ENCODE assay signal across 10 mouse cellular contexts in genomic region chr7:25703793-25704494, GRCm38 (mm10). TPM values are rescaled to one million over a fixed set of nuclear protein-coding genes. Genes with fewer than 3 reads are reported as not detected.
DNase-seq lines count a peak whose midpoint lies in the region; ATAC-seq lines count a peak whose summit lies in the region.
"Had no signal": no experiment of that assay in that cellular context is flagged by ENCODE, and none has a peak within 500 bp of the region (broad histone marks: within the 10 kb centered on the region; RNA-seq: fewer than 3 reads in every experiment).

No protein-coding gene starts in this region.

- peaks cover 15% of the 10 kb centered on the region for H3K9me3 ChIP-seq in hindbrain, embryonic 10.5 days
- no peaks in the 10 kb centered on the region for H3K9me3 ChIP-seq in hindbrain, embryonic 11.5 days (ENCODE audit: control insufficient read depth, low read length)
- H3K9me3 ChIP-seq in heart, embryonic 13.5 days: peaks cover 6% of the 10 kb centered on the region
- peaks cover 5% of the 10 kb centered on the region for H3K9me3 ChIP-seq in liver, embryonic 16.5 days (replicated peaks; ENCODE audit: control insufficient read depth, low read length)
- H3K9me3 ChIP-seq: limb, embryonic 15.5 days had no signal

- H3K27ac ChIP-seq in hindbrain, embryonic 10.5 days: 0 out of 2 replicates have a peak overlapping the region, but pooled peaks have one; percentile 23
- H3K27ac ChIP-seq in hindbrain, embryonic 11.5 days (ENCODE audit: low read depth, low read length): no peak overlapping the region
- peak overlapping the region; percentile 50 for H3K27ac ChIP-seq in brown adipose tissue, adult 24 weeks (replicated peaks; ENCODE audit: low read depth, low read length)
- 0 out of 2 replicates have a peak overlapping the region, but pooled peaks have one; percentile 13 for H3K27ac ChIP-seq in heart, embryonic 13.5 days (replicated peaks)
- 0 out of 2 replicates have a peak overlapping the region, but pooled peaks have one; percentile 20 for H3K27ac ChIP-seq in liver, embryonic 16.5 days (ENCODE audit: low read length)
- H3K27ac ChIP-seq: limb, embryonic 15.5 days had no signal

- H3K9ac ChIP-seq in hindbrain, embryonic 11.5 days (ENCODE audit: low read depth, low read length): no peak overlapping the region
- H3K9ac ChIP-seq in heart, embryonic 13.5 days: peak overlapping the region; percentile 62; the same call in 1 of the 2 replicates
- H3K9ac ChIP-seq in liver, embryonic 16.5 days (ENCODE audit: low read depth, low read length): no peak overlapping the region
- H3K9ac ChIP-seq: limb, embryonic 15.5 days had no signal

- ATAC-seq in hindbrain, embryonic 11.5 days (ENCODE audit: low FRiP score): no peak
- no peak for ATAC-seq in heart, embryonic 13.5 days (ENCODE audit: extremely low read depth, insufficient number of reproducible peaks, low FRiP score, low TSS enrichment)
- peak; percentile 70 for ATAC-seq in liver, embryonic 16.5 days (ENCODE audit: low read depth)
- ATAC-seq in frontal cortex, adult (ENCODE audit: low TSS enrichment): no peak; the same call in 1 of the 2 replicates

- WGBS in hindbrain, embryonic 10.5 days: 18% methylated on average over 10 of the region's 10 CpGs
- 18% methylated on average over 10 of the region's 10 CpGs for WGBS in hindbrain, embryonic 11.5 days
- WGBS in heart, embryonic 13.5 days: 17% methylated on average over 10 of the region's 10 CpGs
- 67% methylated on average over 10 of the region's 10 CpGs for WGBS in liver, embryonic 16.5 days (ENCODE audit: insufficient replicate concordance)

- no peak for DNase-seq in hindbrain, embryonic 10.5 days (ENCODE audit: low spot score)
- DNase-seq in hindbrain, embryonic 11.5 days (ENCODE audit: low spot score): no peak
- DNase-seq in right cerebral cortex, postnatal 14 days: no peak
- no peak for DNase-seq in urinary bladder, postnatal 36 days (ENCODE audit: low spot score in 2 of 2)
- DNase-seq: right cerebral cortex, postnatal 25 days had no signal

- no peaks in the 10 kb centered on the region for H3K36me3 ChIP-seq in hindbrain, embryonic 10.5 days
- no peaks in the 10 kb centered on the region for H3K36me3 ChIP-seq in hindbrain, embryonic 11.5 days (ENCODE audit: control insufficient read depth, insufficient read depth, low read length)
- H3K36me3 ChIP-seq in heart, embryonic 13.5 days: peaks cover 29% of the 10 kb centered on the region
- H3K36me3 ChIP-seq in liver, embryonic 16.5 days (ENCODE audit: control insufficient read depth, insufficient read depth): peaks cover 23% of the 10 kb centered on the region

- H3K4me1 ChIP-seq in hindbrain, embryonic 10.5 days (replicated peaks): peaks cover 35% of the 10 kb centered on the region
- H3K4me1 ChIP-seq in hindbrain, embryonic 11.5 days (replicated peaks; ENCODE audit: control insufficient read depth, insufficient read depth, low read length): no peaks in the 10 kb centered on the region
- peaks cover 37% of the 10 kb centered on the region for H3K4me1 ChIP-seq in brown adipose tissue, adult 24 weeks (ENCODE audit: control insufficient read depth, insufficient read depth, insufficient read length, low read length)
- H3K4me1 ChIP-seq in heart, embryonic 13.5 days: peaks cover 49% of the 10 kb centered on the region
- H3K4me1 ChIP-seq in liver, embryonic 16.5 days (ENCODE audit: control insufficient read depth, low read depth, low read length): peaks cover 34% of the 10 kb centered on the region

- peaks cover 25% of the 10 kb centered on the region for H3K27me3 ChIP-seq in hindbrain, embryonic 10.5 days (ENCODE audit: insufficient read depth, poor library complexity, severe bottlenecking)
- no peaks in the 10 kb centered on the region for H3K27me3 ChIP-seq in hindbrain, embryonic 11.5 days (ENCODE audit: control insufficient read depth, insufficient read depth, low read length)
- H3K27me3 ChIP-seq in heart, embryonic 13.5 days (replicated peaks): no peaks in the 10 kb centered on the region
- H3K27me3 ChIP-seq in liver, embryonic 16.5 days (ENCODE audit: control insufficient read depth, insufficient read depth, low read depth, low read length): no peaks in the 10 kb centered on the region

- H3K4me3 ChIP-seq in hindbrain, embryonic 10.5 days: peak overlapping the region; percentile 55
- no peak overlapping the region for H3K4me3 ChIP-seq in hindbrain, embryonic 11.5 days (ENCODE audit: low read depth, low read length)
- no peak overlapping the region for H3K4me3 ChIP-seq in brown adipose tissue, adult 24 weeks (ENCODE audit: insufficient read depth, low read depth, low read length)
- H3K4me3 ChIP-seq in heart, embryonic 13.5 days: peak overlapping the region; percentile 33; the same call in 1 of the 2 replicates
- H3K4me3 ChIP-seq in liver, embryonic 16.5 days (ENCODE audit: low read depth, low read length): peak overlapping the region; percentile 7

- H3K4me2 ChIP-seq in hindbrain, embryonic 11.5 days (replicated peaks; ENCODE audit: low read depth, low read length): no peak overlapping the region
- peak overlapping the region; percentile 68 for H3K4me2 ChIP-seq in heart, embryonic 13.5 days
- peak overlapping the region; percentile 10 for H3K4me2 ChIP-seq in liver, embryonic 16.5 days (ENCODE audit: low read depth, low read length)

RNA-seq across cellular contexts. Expression of gene Ccdc97, which starts 14.9 kb away (rescaled TPM):
- 32.4 and 44.0 TPM in 2 replicates for polyA plus RNA-seq in hindbrain, embryonic 10.5 days (2016; fragmentation: Nextera tagmentation; extraction: Ambion mirVana)
- 30.5 and 33.7 TPM in 2 replicates for polyA plus RNA-seq in hindbrain, embryonic 11.5 days (2014; fragmentation: Nextera tagmentation; extraction: Ambion mirVana)
- 16.9 and 17.0 TPM in 2 replicates for polyA plus RNA-seq in brown adipose tissue, adult 24 weeks (2012; ENCODE audit: insufficient read depth, insufficient read length, missing spikeins)
- polyA plus RNA-seq in heart, embryonic 13.5 days (2015; fragmentation: Nextera tagmentation; extraction: Ambion mirVana): 19.7 and 22.1 TPM in 2 replicates
- 8.5 and 11.9 TPM in 2 replicates for polyA plus RNA-seq in liver, embryonic 16.5 days (2015; fragmentation: Nextera tagmentation; extraction: Ambion mirVana)

RNA-seq across cellular contexts. Expression of gene Tgfb1, which starts 17.1 kb away (rescaled TPM):
- 0.81 and 2.1 TPM in 2 replicates for polyA plus RNA-seq in hindbrain, embryonic 10.5 days (2016; fragmentation: Nextera tagmentation; extraction: Ambion mirVana)
- polyA plus RNA-seq in hindbrain, embryonic 11.5 days (2014; fragmentation: Nextera tagmentation; extraction: Ambion mirVana): 1.0 and 1.1 TPM in 2 replicates
- 11.7 and 13.2 TPM in 2 replicates for polyA plus RNA-seq in brown adipose tissue, adult 24 weeks (2012; ENCODE audit: insufficient read depth, insufficient read length, missing spikeins)
- 4.3 TPM in 2 replicates for polyA plus RNA-seq in heart, embryonic 13.5 days (2015; fragmentation: Nextera tagmentation; extraction: Ambion mirVana)
- polyA plus RNA-seq in liver, embryonic 16.5 days (2015; fragmentation: Nextera tagmentation; extraction: Ambion mirVana): 3.1 and 4.1 TPM in 2 replicates

RNA-seq across cellular contexts. Expression of gene B9d2, which starts 23.4 kb away (rescaled TPM):
- 38.3 and 44.6 TPM in 2 replicates for polyA plus RNA-seq in hindbrain, embryonic 10.5 days (2016; fragmentation: Nextera tagmentation; extraction: Ambion mirVana)
- polyA plus RNA-seq in hindbrain, embryonic 11.5 days (2014; fragmentation: Nextera tagmentation; extraction: Ambion mirVana): 33.1 and 34.8 TPM in 2 replicates
- polyA plus RNA-seq in brown adipose tissue, adult 24 weeks (2012; ENCODE audit: insufficient read depth, insufficient read length, missing spikeins): 8.8 and 10.9 TPM in 2 replicates
- polyA plus RNA-seq in heart, embryonic 13.5 days (2015; fragmentation: Nextera tagmentation; extraction: Ambion mirVana): 30.8 and 32.8 TPM in 2 replicates
- 20.1 and 21.0 TPM in 2 replicates for polyA plus RNA-seq in liver, embryonic 16.5 days (2015; fragmentation: Nextera tagmentation; extraction: Ambion mirVana)

RNA-seq across cellular contexts. Expression of gene Tmem91, which starts 29.0 kb away (rescaled TPM):
- 3.1 and 3.2 TPM in 2 replicates for polyA plus RNA-seq in hindbrain, embryonic 10.5 days (2016; fragmentation: Nextera tagmentation; extraction: Ambion mirVana)
- 1.6 and 2.2 TPM in 2 replicates for polyA plus RNA-seq in hindbrain, embryonic 11.5 days (2014; fragmentation: Nextera tagmentation; extraction: Ambion mirVana)
- not detected in 2 replicates for polyA plus RNA-seq in brown adipose tissue, adult 24 weeks (2012; ENCODE audit: insufficient read depth, insufficient read length, missing spikeins)
- 1.4 and 1.5 TPM in 2 replicates for polyA plus RNA-seq in heart, embryonic 13.5 days (2015; fragmentation: Nextera tagmentation; extraction: Ambion mirVana)
- polyA plus RNA-seq in liver, embryonic 16.5 days (2015; fragmentation: Nextera tagmentation; extraction: Ambion mirVana): 0.78 and 1.3 TPM in 2 replicates

RNA-seq across cellular contexts. Expression of gene Exosc5, which starts 45.0 kb away (rescaled TPM):
- polyA plus RNA-seq in hindbrain, embryonic 10.5 days (2016; fragmentation: Nextera tagmentation; extraction: Ambion mirVana): 75.6 and 76.4 TPM in 2 replicates
- polyA plus RNA-seq in hindbrain, embryonic 11.5 days (2014; fragmentation: Nextera tagmentation; extraction: Ambion mirVana): 48.1 and 49.9 TPM in 2 replicates
- polyA plus RNA-seq in brown adipose tissue, adult 24 weeks (2012; ENCODE audit: insufficient read depth, insufficient read length, missing spikeins): 38.1 and 39.7 TPM in 2 replicates
- 40.4 and 42.1 TPM in 2 replicates for polyA plus RNA-seq in heart, embryonic 13.5 days (2015; fragmentation: Nextera tagmentation; extraction: Ambion mirVana)
- polyA plus RNA-seq in liver, embryonic 16.5 days (2015; fragmentation: Nextera tagmentation; extraction: Ambion mirVana): 39.1 and 40.7 TPM in 2 replicates

Comparison
In these comparisons a context has a peak if more than half of its experiments do, and no peak if none do; other contexts are left out.
1. H3K4me3 ChIP-seq: peak in hindbrain, embryonic 10.5 days (single experiment), heart, embryonic 13.5 days (single experiment) and liver, embryonic 16.5 days (single experiment); none in hindbrain, embryonic 11.5 days (single experiment) and brown adipose tissue, adult 24 weeks (single experiment).